Mouse (Mus musculus) cerebellum, adult 11-12 months (tissue): ENCODE results near the gene Mthfd1l.
"Not testable (repeated sequence)": the region's sequence is repeated elsewhere in the genome, so short reads cannot be mapped to it uniquely, and the experiment has no call there.

Source experiments
- DNase-seq: peaks from one replicate; pipeline ENCODE4 v3.0.0; 2022

The Mthfd1l gene

GRCm38 (mm10) chr10:4159541-4160090, 186.7 kb downstream of the Mthfd1l start:
- no peak for DNase-seq

GRCm38 (mm10) chr10:4160242-4160785, 187.4 kb downstream of the Mthfd1l start:
- DNase-seq: no peak

GRCm38 (mm10) chr10:4162049-4162448, 189.1 kb downstream of the Mthfd1l start:
- no peak for DNase-seq

- no peak for DNase-seq
These were observed 190.1 kb downstream of the Mthfd1l start for GRCm38 (mm10) chr10:4162976-4163375.

- no peak for DNase-seq
These were observed 191.8 kb downstream of the Mthfd1l start for GRCm38 (mm10) chr10:4164681-4165080.

- no peak for DNase-seq
These were observed 195.4 kb downstream of the Mthfd1l start for GRCm38 (mm10) chr10:4168222-4168798.

GRCm38 (mm10) chr10:4174229-4174628, 201.3 kb downstream of the Mthfd1l start:
- DNase-seq: no peak

GRCm38 (mm10) chr10:4174717-4175116, 201.8 kb downstream of the Mthfd1l start:
- no peak for DNase-seq

- no peak for DNase-seq
These were observed 204.4 kb downstream of the Mthfd1l start for GRCm38 (mm10) chr10:4177285-4177684.

- DNase-seq: no peak
These were observed 206.3 kb downstream of the Mthfd1l start for GRCm38 (mm10) chr10:4179049-4179790.

GRCm38 (mm10) chr10:4181953-4182352, 209.0 kb downstream of the Mthfd1l start:
- DNase-seq: no peak

- no peak for DNase-seq
These were observed 209.5 kb downstream of the Mthfd1l start for GRCm38 (mm10) chr10:4182406-4182805.

GRCm38 (mm10) chr10:4188614-4189402, 215.9 kb downstream of the Mthfd1l start:
- DNase-seq: no peak

- DNase-seq: no peak
These were observed 216.5 kb downstream of the Mthfd1l start for GRCm38 (mm10) chr10:4189422-4189821.

GRCm38 (mm10) chr10:4198978-4199377, 226.1 kb downstream of the Mthfd1l start:
- no peak for DNase-seq

- no peak for DNase-seq
These were observed 227.0 kb downstream of the Mthfd1l start for GRCm38 (mm10) chr10:4199926-4200325.

- DNase-seq: no peak
These were observed 227.7 kb downstream of the Mthfd1l start for GRCm38 (mm10) chr10:4200546-4201104.

- no peak for DNase-seq
These were observed 228.2 kb downstream of the Mthfd1l start for GRCm38 (mm10) chr10:4201141-4201540.

GRCm38 (mm10) chr10:4203651-4204050, 230.7 kb downstream of the Mthfd1l start:
- not testable (repeated sequence) for DNase-seq

GRCm38 (mm10) chr10:4209040-4209439, 236.1 kb downstream of the Mthfd1l start:
- DNase-seq: no peak

GRCm38 (mm10) chr10:4210313-4211066, 237.6 kb downstream of the Mthfd1l start:
- DNase-seq: no peak

- DNase-seq: no peak
These were observed 238.1 kb downstream of the Mthfd1l start for GRCm38 (mm10) chr10:4211067-4211447.
